Mouse (Mus musculus): Measurements from ENCODE around the gene Rbm47. TPM values are rescaled to one million over a fixed set of nuclear protein-coding genes. Genes with fewer than 3 reads are reported as not detected.

Gene Rbm47
- total RNA-seq (2023): 1.2 TPM

DNA sequence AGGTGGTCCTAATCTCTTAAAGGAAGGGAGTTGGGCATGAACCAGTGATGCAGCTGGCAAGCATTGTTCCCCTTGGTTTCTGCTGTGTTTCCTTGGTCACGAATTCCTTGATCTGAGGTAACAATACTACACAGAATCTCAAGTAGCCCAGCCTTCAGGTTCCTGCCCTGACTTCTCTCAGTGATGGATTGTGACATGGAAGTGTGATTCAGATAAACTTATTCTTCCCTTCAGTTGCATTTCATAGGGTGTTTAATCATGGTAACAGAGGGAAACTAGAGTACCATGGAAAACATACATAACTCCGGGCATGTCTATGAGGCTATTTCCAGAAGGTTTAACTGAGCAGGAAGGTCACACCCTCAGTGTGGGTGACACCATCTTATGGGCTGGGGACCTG lies at the start of gene Rbm47:
Rbm47 (minus strand) TSS at position 101 of the 400 bp plus-strand sequence.

GRCm38 (mm10) chr5:66004134-66004925 lies 168.6 kb downstream of the Rbm47 start, which contains the start of gene 9130230L23Rik:
Gene 9130230L23Rik (minus strand): TSS chr5:66004285.

Other genes starting within 250 kb of the Rbm47 start
- 2.8 TPM for gene Chrna9, start 238.2 kb downstream of the Rbm47 start, total RNA-seq (2023)
- gene 9130230L23Rik, start 168.8 kb downstream of the Rbm47 start, total RNA-seq (2023): not detected
- not detected for gene Nsun7, start 86.8 kb upstream of the Rbm47 start, total RNA-seq (2023)